Mouse (Mus musculus): ENCODE measurements at regions not wholly inside any gene's neighbourhood (a gene's known extent, or its start where the extent isn't known, plus 50 kb on each side); places are given as distances from the start of the nearest gene placed in this dataset.

DNA sequence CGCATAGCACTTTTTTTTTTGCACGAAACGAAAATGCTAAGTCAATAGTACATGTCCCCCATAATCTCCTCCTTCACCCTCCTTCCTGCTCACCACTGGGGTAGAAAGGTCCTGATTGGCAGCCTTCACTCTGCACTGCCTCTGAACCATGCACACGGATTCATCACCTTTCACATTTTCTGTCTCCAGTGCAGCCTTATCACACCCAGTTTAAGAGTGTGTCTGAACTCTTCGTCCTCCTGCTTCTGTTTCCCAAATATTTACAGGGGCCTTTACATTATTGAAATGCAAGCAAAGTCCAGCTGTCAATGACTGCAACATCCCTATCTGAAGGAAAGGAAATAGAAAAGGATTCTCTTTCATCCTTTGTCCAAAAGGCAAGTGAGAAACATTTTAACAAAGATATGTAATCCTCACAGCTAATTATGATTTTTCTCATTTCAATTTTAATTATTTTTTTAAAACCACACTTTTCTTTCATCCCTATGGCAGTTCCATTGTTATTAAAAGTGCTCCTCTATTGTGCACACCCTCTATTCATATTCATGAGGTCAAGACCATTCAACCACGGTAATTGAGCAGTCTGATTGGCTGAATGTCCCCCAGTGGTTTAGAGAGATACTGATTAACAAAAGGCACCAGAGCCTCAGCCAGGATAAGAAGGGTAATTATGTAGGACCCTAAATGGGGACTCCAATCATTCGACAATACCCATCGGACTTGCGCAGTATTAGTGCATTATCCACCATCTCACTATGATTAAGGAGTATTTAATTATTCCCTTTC lies 114.8 kb upstream of the Epha4 start:
- TF ChIP-seq CTCF (IDR thresholded peaks at IDR 0.05; ENCODE audit: control insufficient read depth, insufficient read depth, low read length) (no peak), POLR2A (IDR thresholded peaks at IDR 0.05; ENCODE audit: borderline replicate concordance, control insufficient read depth, low read depth, low read length) (no peak)
